Mouse (Mus musculus) small intestine, adult 2 months (tissue): Measurements from ENCODE around the gene Uqcc2.

Experiments
- CTCF ChIP-seq: fragments of 200-500 bp; IDR thresholded peaks from 2 replicates; pipeline ENCODE4 v1.5.1; 2012; ENCODE audit warnings: low read depth, mild to moderate bottlenecking, control low read depth, inconsistent platforms, low read length, moderate library complexity, mixed read lengths; ENCODE audit not compliant: insufficient replicate concordance, insufficient read length; ENCODE audit errors: extremely low read depth
- POLR2A ChIP-seq: fragments of 200-500 bp; IDR thresholded peaks from 2 replicates; pipeline ENCODE4 v1.6.1; 2012; ENCODE audit warnings: low read depth, mild to moderate bottlenecking, control low read depth, inconsistent platforms, low read length, moderate library complexity

GRCm38 (mm10) chr17:27078499-27078898 is 55.2 kb downstream of the Uqcc2 start:
- TF ChIP-seq CTCF (no peak), POLR2A (no peak)
